Mouse (Mus musculus): ENCODE results near the gene Sox11. TPM values are rescaled to one million over a fixed set of nuclear protein-coding genes. Genes with fewer than 3 reads are reported as not detected.

The Sox11 gene
- polyA plus RNA-seq (2017; shearing (Covaris generic)): not detected

GRCm38 (mm10) chr12:27341871-27342690, at the start of gene Sox11:
Gene Sox11, minus strand, starts transcription at chr12:27342574.

